15 mouse cellular contexts compared by ENCODE assay signal in genomic region chr1:194935351-194935750, GRCm38 (mm10).
"Had no signal": no experiment of that assay in that cellular context is flagged by ENCODE, and none has a peak within 500 bp of the region (broad histone marks: within the 10 kb centered on the region; RNA-seq: fewer than 3 reads in every experiment).

No protein-coding gene starts in this region.

- H3K36me3 ChIP-seq: intestine, embryonic 15.5 days; limb, embryonic 15.5 days; midbrain, embryonic 13.5 days; neural tube, embryonic 15.5 days had no signal

- H3K9ac ChIP-seq: intestine, embryonic 15.5 days; limb, embryonic 15.5 days; midbrain, embryonic 13.5 days; neural tube, embryonic 15.5 days had no signal

- H3K4me2 ChIP-seq: intestine, embryonic 15.5 days; limb, embryonic 15.5 days; midbrain, embryonic 13.5 days; neural tube, embryonic 15.5 days had no signal

- H3K9me3 ChIP-seq: intestine, embryonic 15.5 days; limb, embryonic 15.5 days; midbrain, embryonic 13.5 days; neural tube, embryonic 15.5 days had no signal

- H3K27ac ChIP-seq: intestine, embryonic 15.5 days; limb, embryonic 15.5 days; midbrain, embryonic 13.5 days; neural tube, embryonic 15.5 days had no signal

- H3K4me1 ChIP-seq: intestine, embryonic 15.5 days had no signal

- H3K4me3 ChIP-seq: intestine, embryonic 15.5 days; limb, embryonic 15.5 days; midbrain, embryonic 13.5 days; myocyte; neural tube, embryonic 15.5 days had no signal

- ATAC-seq: intestine, embryonic 15.5 days; midbrain, embryonic 13.5 days had no signal

- DNase-seq: kidney, adult 18-20 months; kidney, postnatal 10 days; layer of hippocampus, postnatal 36 days; lung, adult 2 months; lung, postnatal 10 days; lung, postnatal 4 days; right cerebral cortex, adult 18-20 months; right cerebral cortex, postnatal 25 days; thymus, adult 18-20 months; thymus, postnatal 14 days had no signal
